Mouse (Mus musculus): ENCODE data around the gene Mrc1.
"Not testable (repeated sequence)": the region's sequence is repeated elsewhere in the genome, so short reads cannot be mapped to it uniquely, and the experiment has no call there.

Mrc1 gene

GRCm38 (mm10) chr2:14229149-14229548, at the start of gene Mrc1:
Gene Mrc1, plus strand, starts transcription at chr2:14229392.
- DNase-seq = no peak

- no peak for DNase-seq
Measured at GRCm38 (mm10) chr2:14184375-14184774, 44.8 kb upstream of the Mrc1 start.

GRCm38 (mm10) chr2:14190684-14191083, 38.5 kb upstream of the Mrc1 start:
- no peak for DNase-seq

GRCm38 (mm10) chr2:14191601-14192000, 37.6 kb upstream of the Mrc1 start:
- no peak for DNase-seq

GRCm38 (mm10) chr2:14192046-14192445, 37.1 kb upstream of the Mrc1 start:
- no peak for DNase-seq

GRCm38 (mm10) chr2:14198325-14198903, 30.8 kb upstream of the Mrc1 start:
- not testable (repeated sequence) for DNase-seq

- DNase-seq = no peak
Measured at GRCm38 (mm10) chr2:14199621-14200020, 29.6 kb upstream of the Mrc1 start.

GRCm38 (mm10) chr2:14200879-14201445, 28.2 kb upstream of the Mrc1 start:
- not testable (repeated sequence) for DNase-seq

DNA sequence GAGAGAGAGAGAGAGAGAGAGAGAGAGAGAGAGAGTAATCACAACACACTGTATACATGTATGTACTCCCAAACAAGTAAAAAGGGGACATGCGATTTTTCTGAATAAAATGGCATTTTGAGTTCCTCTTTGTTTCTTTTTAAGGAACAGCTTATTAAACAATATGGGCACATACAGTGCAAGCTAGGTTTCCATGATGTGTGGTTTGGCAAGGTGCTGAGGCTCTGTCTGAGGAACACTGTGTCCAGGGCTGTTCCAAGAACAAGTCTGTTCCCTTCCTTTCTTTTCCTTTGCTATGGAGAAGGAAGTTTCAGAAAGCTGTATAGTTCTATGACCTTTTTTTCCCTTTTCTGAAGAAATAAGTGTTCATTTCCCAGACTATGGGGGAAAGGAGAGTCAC, 24.9 kb upstream of the Mrc1 start:
- DNase-seq = no peak

- no peak for DNase-seq
Measured at GRCm38 (mm10) chr2:14206798-14207197, 22.4 kb upstream of the Mrc1 start.

- no peak for DNase-seq
Measured at GRCm38 (mm10) chr2:14210731-14211130, 18.5 kb upstream of the Mrc1 start.

DNA sequence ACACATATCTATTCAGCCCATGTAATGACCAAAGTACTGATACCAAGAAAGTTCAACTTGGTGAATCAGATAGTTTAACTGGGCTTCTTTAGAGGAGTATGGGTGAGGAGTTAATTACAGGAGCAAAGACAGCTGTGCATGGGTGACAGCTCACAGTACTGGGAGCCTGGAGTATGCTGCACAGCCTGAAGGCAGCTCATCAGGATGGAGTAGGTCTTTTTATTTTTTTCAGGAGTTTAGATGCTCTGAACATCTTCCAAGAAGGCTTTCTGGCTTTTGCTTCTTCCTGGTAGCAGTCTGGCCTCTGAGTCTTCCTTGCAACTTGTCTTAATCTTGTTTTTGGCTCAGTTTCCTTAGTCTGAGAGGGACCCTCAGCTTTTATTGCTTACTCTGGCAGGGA, 17.6 kb upstream of the Mrc1 start:
- no peak for DNase-seq

DNA sequence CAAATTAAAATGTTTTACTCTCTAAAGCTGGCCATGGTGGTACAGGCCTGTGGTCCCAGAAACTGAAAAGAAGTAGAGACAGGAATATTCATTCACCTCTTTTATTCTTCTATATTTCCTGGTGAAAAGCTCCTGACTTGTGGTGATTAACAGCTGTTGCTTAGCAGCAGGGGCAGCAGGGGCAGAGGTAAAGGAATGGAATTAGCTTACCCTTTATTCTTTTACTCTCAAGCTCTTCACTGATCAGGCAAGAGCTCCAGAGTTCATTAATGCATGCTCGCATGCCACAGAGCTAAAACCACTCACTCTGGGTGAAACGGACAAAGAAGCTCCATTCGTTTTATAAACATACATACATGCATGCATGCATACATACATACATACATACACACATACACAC, 14.4 kb upstream of the Mrc1 start:
- no peak for DNase-seq

GRCm38 (mm10) chr2:14216653-14217052, 12.5 kb upstream of the Mrc1 start:
- no peak for DNase-seq

DNA sequence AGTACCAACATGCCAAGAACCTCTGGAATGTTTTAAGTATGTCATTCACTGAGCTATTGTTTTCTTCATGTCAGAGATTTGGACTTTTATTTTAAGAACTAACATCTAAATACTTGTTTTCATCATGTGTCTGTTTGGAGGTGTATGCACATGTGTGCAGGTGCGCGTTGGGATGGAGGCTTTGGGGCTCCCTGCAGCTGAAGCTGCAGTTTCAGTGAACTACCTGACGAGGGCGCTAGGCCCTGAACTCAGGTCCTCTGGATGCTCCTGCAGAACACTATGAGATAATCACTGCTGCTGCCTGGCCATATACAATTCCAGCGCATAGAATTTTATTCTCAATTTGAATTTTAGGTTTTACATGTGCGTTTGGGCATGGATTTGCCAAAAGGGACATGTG, 11.1 kb upstream of the Mrc1 start:
- DNase-seq = no peak

DNA sequence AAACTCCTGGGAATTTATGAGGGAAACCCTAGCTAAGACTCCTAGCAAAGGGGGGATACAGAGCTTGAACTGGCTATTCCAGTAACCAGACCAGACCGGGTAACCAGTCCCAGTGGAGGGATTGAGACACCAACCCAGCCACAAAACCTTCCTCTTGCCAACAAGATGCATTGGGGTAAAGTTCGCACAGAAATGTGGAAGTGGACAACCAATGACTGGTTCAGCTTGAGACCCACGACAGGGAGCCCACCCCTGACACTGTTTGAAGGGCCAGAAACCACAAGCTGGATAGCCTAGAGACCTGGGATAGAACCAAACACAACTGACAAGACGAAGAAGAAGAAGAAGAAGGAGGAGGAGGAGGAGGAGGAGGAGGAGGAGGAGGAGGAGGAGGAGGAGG, 4.8 kb upstream of the Mrc1 start:
- no peak for DNase-seq

- DNase-seq = peak; percentile 23
Measured at GRCm38 (mm10) chr2:14228495-14228894, 697 bp upstream of the Mrc1 start.

DNA sequence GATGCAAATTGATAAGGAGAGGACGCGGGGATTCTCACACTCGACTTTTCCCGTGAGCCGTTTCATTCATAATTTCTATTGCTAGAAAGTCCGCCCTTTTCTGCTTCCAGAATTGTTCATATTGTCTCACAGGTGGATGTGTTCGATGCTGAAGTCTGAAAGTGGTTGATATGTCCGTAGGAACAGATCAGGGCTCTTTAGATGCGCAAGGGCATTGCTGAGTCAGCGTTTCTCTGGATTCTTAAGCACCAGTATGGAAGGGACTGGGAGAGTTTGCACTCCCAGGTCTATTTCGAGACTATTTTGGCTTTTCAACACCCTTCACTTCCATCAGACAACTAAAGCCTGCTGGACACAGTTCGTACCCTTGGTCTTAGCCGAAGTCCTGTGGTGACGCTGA, 787 bp downstream of the Mrc1 start:
- no peak for DNase-seq

GRCm38 (mm10) chr2:14232897-14233296, 3.7 kb downstream of the Mrc1 start:
- no peak for DNase-seq

GRCm38 (mm10) chr2:14233983-14234382, 4.8 kb downstream of the Mrc1 start:
- DNase-seq = no peak

DNA sequence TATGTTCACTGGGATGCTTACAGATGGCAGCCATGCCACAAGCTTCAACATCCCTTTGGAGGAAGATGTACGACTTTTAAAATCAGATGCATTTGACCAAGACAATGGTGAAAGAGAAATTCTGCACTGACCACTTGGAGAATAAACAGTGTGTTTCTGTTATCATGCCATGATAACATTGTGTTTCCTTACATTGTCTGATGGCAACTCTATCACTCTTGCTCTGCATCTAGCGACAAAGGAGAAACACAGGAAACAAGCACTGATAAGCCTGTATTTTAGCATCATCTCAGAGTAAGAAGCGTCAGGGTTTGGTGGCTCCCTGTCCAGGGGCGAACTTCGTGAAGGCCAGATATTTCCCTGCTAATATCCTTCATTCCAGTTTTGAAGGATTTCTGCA, 6.1 kb downstream of the Mrc1 start:
- DNase-seq = no peak

DNA sequence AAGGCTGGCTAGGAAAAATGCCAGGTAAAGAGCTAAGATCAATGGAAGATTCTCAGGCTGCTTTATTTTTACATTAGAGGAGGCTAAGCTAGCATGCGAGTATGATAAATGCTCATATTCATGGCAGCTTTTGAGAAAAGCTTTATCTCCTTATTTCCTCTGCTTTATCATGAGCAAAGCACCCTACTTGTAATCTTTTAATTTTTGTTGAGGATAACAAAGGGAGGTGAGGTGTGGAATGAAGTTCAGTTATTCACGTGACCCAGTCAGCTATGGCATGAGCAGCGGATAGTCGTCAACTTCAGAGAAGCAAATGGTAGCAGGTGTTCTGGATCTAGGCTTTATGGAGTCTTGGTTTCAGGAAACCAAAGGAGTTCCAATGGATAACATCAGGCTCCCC, 7.7 kb downstream of the Mrc1 start:
- no peak for DNase-seq

DNA sequence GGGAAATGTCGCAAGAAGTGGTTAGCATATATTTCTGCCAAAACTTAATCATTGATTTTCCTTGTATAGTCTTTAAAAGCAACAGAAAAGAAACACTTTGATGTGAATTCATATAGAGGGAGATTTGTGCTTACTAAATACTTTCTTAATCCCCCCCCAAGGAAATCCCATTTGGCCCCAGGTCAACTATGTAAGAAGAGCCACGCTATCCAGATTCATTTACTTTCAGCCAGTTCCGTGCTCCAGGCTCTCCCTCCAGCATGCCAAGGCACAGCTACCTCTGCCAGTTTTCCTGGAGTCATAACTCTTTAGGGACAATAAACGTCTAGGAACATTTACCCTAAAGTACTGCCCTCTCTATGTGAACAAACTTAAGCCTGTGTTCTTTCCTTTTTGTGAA, 8.5 kb downstream of the Mrc1 start:
- no peak for DNase-seq

GRCm38 (mm10) chr2:14239151-14239550, 10.0 kb downstream of the Mrc1 start:
- no peak for DNase-seq

DNA sequence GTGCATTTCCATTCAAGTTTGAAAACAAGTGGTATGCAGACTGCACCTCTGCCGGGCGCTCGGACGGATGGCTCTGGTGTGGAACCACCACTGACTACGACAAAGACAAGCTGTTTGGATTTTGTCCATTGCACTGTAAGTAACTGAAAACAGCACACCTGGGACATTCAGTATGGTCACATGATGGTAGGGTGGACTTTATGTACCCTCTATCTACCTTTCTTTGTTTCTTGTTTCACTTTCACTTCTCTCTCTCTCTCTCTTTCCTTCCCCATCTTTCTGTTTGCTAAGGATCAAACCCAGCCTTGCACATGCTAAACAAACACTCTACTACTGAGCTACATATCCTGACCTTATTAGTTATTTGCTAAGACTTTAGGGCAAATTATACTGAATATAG, 15.0 kb downstream of the Mrc1 start:
- no peak for DNase-seq

Measured in lung, postnatal 14 days (tissue).